In the genomic region with DNA sequence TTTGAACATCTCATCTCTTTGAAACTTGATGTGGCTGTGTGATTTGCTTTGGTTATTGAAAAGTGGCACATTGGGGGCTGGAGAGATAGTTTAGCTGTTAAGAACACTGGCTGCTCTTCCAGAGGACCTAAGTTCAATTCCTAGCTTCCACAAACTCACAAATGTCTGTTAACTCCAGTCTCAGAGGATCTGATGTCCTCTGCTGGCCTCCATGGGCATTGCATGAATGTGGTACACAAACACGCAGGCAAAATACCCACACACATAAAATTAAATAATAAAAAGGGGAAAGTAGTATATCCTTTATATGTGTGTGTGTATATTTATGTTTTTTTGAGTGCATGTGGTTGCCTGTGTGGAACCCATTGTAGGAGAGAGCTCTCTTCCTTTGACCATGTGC, we compare ENCODE assay signal across 12 mouse cellular contexts. TPM values are rescaled to one million over a fixed set of nuclear protein-coding genes. Genes with fewer than 3 reads are reported as not detected.
DNase-seq lines count a peak whose midpoint lies in the region; ATAC-seq and TF ChIP-seq lines count a peak whose summit lies in the region.
"Had no signal": no experiment of that assay in that cellular context is flagged by ENCODE, and none has a peak within 500 bp of the region (broad histone marks: within the 10 kb centered on the region; RNA-seq: fewer than 3 reads in every experiment).

No protein-coding gene starts in this region.

- no peak for TF ChIP-seq POLR2A in MEL (IDR thresholded peaks at IDR 0.05; ENCODE audit: control insufficient read depth in 1 of 2, insufficient read depth in 1 of 2, low read depth in 1 of 2, low read length in 2 of 2, poor library complexity in 1 of 2)

- H3K4me2 ChIP-seq in kidney, postnatal 0 days (ENCODE audit: low read length): no peak overlapping the region
- H3K4me2 ChIP-seq in kidney, embryonic 16.5 days (replicated peaks; ENCODE audit: low read depth, low read length): no peak overlapping the region

- no peak for ATAC-seq in kidney, postnatal 0 days (replicated peaks; ENCODE audit: low FRiP score, low read depth)
- no peak for ATAC-seq in kidney, embryonic 16.5 days (ENCODE audit: low FRiP score, low TSS enrichment)
- ATAC-seq: intestine, embryonic 16.5 days had no signal

- H3K79me2 ChIP-seq in MEL (ENCODE audit: control insufficient read depth, insufficient read depth, low read length, poor library complexity): peaks cover 58% of the 10 kb centered on the region

- no peaks in the 10 kb centered on the region; the same call in 1 of the 2 replicates for H3K36me3 ChIP-seq in kidney, postnatal 0 days (ENCODE audit: insufficient read depth, low read length)
- H3K36me3 ChIP-seq in kidney, embryonic 16.5 days (ENCODE audit: insufficient read depth, low read length): peaks cover 2% of the 10 kb centered on the region; the same call in 1 of the 2 replicates
- H3K36me3 ChIP-seq in MEL (ENCODE audit: control insufficient read depth in 1 of 2, insufficient read depth in 2 of 2, low read length in 2 of 2): peaks cover 15 to 32% of the 10 kb centered on the region in 2 experiments
- peaks cover 65% of the 10 kb centered on the region for H3K36me3 ChIP-seq in hindbrain, embryonic 10.5 days

- no peaks in the 10 kb centered on the region for H3K4me1 ChIP-seq in kidney, postnatal 0 days (replicated peaks; ENCODE audit: insufficient read depth, low read length)
- H3K4me1 ChIP-seq in kidney, embryonic 16.5 days (ENCODE audit: insufficient read depth, low read length): no peaks in the 10 kb centered on the region
- H3K4me1 ChIP-seq in MEL (ENCODE audit: control insufficient read depth in 1 of 2, insufficient read depth in 2 of 2, low read length in 2 of 2): peaks cover 0 to under 1% of the 10 kb centered on the region in 2 experiments; a peak in 1 of 4 replicates
- H3K4me1 ChIP-seq in hindbrain, embryonic 10.5 days (replicated peaks): peaks cover 5% of the 10 kb centered on the region
- H3K4me1 ChIP-seq: heart, embryonic 10.5 days had no signal

- H3K27ac ChIP-seq in kidney, postnatal 0 days: no peak overlapping the region
- H3K27ac ChIP-seq in kidney, embryonic 16.5 days (ENCODE audit: low read length): no peak overlapping the region
- H3K27ac ChIP-seq in MEL (ENCODE audit: control insufficient read depth, low read depth, low read length): no peak overlapping the region
- H3K27ac ChIP-seq in hindbrain, embryonic 10.5 days: no peak overlapping the region
- H3K27ac ChIP-seq: heart, embryonic 10.5 days had no signal

- H3K27me3 ChIP-seq in kidney, postnatal 0 days (ENCODE audit: insufficient read depth, low read length): no peaks in the 10 kb centered on the region
- no peaks in the 10 kb centered on the region for H3K27me3 ChIP-seq in kidney, embryonic 16.5 days (ENCODE audit: insufficient read depth, low read length)
- H3K27me3 ChIP-seq in MEL (ENCODE audit: control insufficient read depth in 1 of 2, insufficient read depth in 2 of 2, low read length in 2 of 2): no peaks in the 10 kb centered on the region
- no peaks in the 10 kb centered on the region for H3K27me3 ChIP-seq in hindbrain, embryonic 10.5 days (ENCODE audit: insufficient read depth, poor library complexity, severe bottlenecking)

- H3K4me3 ChIP-seq in kidney, postnatal 0 days (replicated peaks; ENCODE audit: low read depth, low read length): no peak overlapping the region
- no peak overlapping the region for H3K4me3 ChIP-seq in kidney, embryonic 16.5 days (ENCODE audit: low read length)
- H3K4me3 ChIP-seq in MEL (ENCODE audit: control insufficient read depth in 1 of 2, insufficient read depth in 1 of 2, low read depth in 2 of 2, low read length in 2 of 2): no peak overlapping the region
- no peak overlapping the region for H3K4me3 ChIP-seq in hindbrain, embryonic 10.5 days
- H3K4me3 ChIP-seq: heart, embryonic 10.5 days; myocyte had no signal

- peak; percentile 39 for TF ChIP-seq RAD21 in MEL (IDR thresholded peaks at IDR 0.05; ENCODE audit: low read depth, low read length)

- no peak for TF ChIP-seq EP300 in MEL (IDR thresholded peaks at IDR 0.05; ENCODE audit: low read depth in 1 of 2, low read length in 2 of 2)

- 85% methylated on average over 1 of the region's 1 CpGs for WGBS in kidney, postnatal 0 days
- WGBS in kidney, embryonic 16.5 days: 64% methylated on average over 1 of the region's 1 CpGs
- WGBS in hindbrain, embryonic 10.5 days: 74% methylated on average over 1 of the region's 1 CpGs

- no peak overlapping the region for H3K9ac ChIP-seq in kidney, postnatal 0 days (ENCODE audit: low read depth, low read length)
- no peak overlapping the region for H3K9ac ChIP-seq in kidney, embryonic 16.5 days (replicated peaks; ENCODE audit: low read length)
- H3K9ac ChIP-seq in MEL (ENCODE audit: control insufficient read depth, low read depth, low read length, poor library complexity, severe bottlenecking): no peak overlapping the region

- DNase-seq in kidney, postnatal 0 days (ENCODE audit: low spot score): no peak
- DNase-seq in B cell, adult 2 months: peak; percentile 43 to 49
- peak; percentile 65 for DNase-seq in MEL (ENCODE audit: low read depth, low spot score)
- peak; percentile 50 for DNase-seq in naive thymus-derived CD4-positive, alpha-beta T cell, adult 2 months (ENCODE audit: low read depth)
- no peak for DNase-seq in hindbrain, embryonic 10.5 days (ENCODE audit: low spot score)
- no peak for DNase-seq in adipocyte (ENCODE audit: low spot score)
- DNase-seq in frontal cortex, adult 2 months (ENCODE audit: extremely low spot score in 1 of 2, low spot score in 1 of 2): no peak
- DNase-seq: right cerebral cortex, postnatal 25 days had no signal

- H3K9me3 ChIP-seq in kidney, postnatal 0 days (replicated peaks; ENCODE audit: low read length): no peaks in the 10 kb centered on the region
- no peaks in the 10 kb centered on the region for H3K9me3 ChIP-seq in kidney, embryonic 16.5 days (ENCODE audit: low read length)
- no peaks in the 10 kb centered on the region for H3K9me3 ChIP-seq in MEL (replicated peaks; ENCODE audit: insufficient read depth, low read length)
- no peaks in the 10 kb centered on the region for H3K9me3 ChIP-seq in hindbrain, embryonic 10.5 days
- H3K9me3 ChIP-seq: heart, embryonic 10.5 days had no signal

- peak; percentile 51 for TF ChIP-seq CTCF in kidney, postnatal 0 days (IDR thresholded peaks at IDR 0.05; ENCODE audit: low read depth)
- peak; percentile 51 to 78 (median 65) for TF ChIP-seq CTCF in MEL (IDR thresholded peaks at IDR 0.05 in 2 of 3, conservative IDR thresholded peaks at IDR 0.05 in 1 of 3; ENCODE audit: control insufficient read depth in 1 of 3, insufficient read depth in 1 of 3, low read depth in 2 of 3, low read length in 3 of 3, poor library complexity in 1 of 3, severe bottlenecking in 1 of 3)

TF ChIP-seq in MEL, 35 proteins besides CTCF, POLR2A, EP300 and RAD21:
- TF ChIP-seq TBP (IDR thresholded peaks at IDR 0.05; ENCODE audit: low read depth, low read length) (0 out of 2 replicates have a peak, but pooled peaks have one; percentile 22), SMC3 (IDR thresholded peaks at IDR 0.05; ENCODE audit: low read depth, low read length) (peak; percentile 55), E2F4 (IDR thresholded peaks at IDR 0.05; ENCODE audit: borderline replicate concordance, low read depth, low read length) (no peak)

RNA-seq across cellular contexts. Expression of a gene that starts 10.3 kb away (rescaled TPM):
- 21.0 and 25.8 TPM in 2 replicates for polyA plus RNA-seq in kidney, postnatal 0 days (2015; fragmentation: Nextera tagmentation; extraction: Ambion mirVana)
- 40.2 and 46.6 TPM in 2 replicates for polyA plus RNA-seq in kidney, embryonic 16.5 days (2015; fragmentation: Nextera tagmentation; extraction: Ambion mirVana)
- 82.5 and 102 TPM in 2 replicates for total RNA-seq in MEL (2012; rRNA removed)
- polyA plus RNA-seq in MEL (2012; ENCODE audit: insufficient read depth in 1 of 2, insufficient read length in 2 of 2, low read depth in 1 of 2, low replicate concordance in 2 of 2, missing spikeins in 1 of 2): 100 to 1,000 TPM; 116 to 233 TPM
- polyA plus RNA-seq in hindbrain, embryonic 10.5 days (2016; fragmentation: Nextera tagmentation; extraction: Ambion mirVana): 75.6 and 93.5 TPM in 2 replicates
- polyA plus RNA-seq in frontal cortex, adult 2 months (2012; rRNA removed): 45.4 and 46.9 TPM in 2 replicates

RNA-seq across cellular contexts. Expression of a gene that starts 48.2 kb away (rescaled TPM):
- polyA plus RNA-seq in kidney, postnatal 0 days (2015; fragmentation: Nextera tagmentation; extraction: Ambion mirVana): 53.4 and 58.3 TPM in 2 replicates
- 47.0 and 49.5 TPM in 2 replicates for polyA plus RNA-seq in kidney, embryonic 16.5 days (2015; fragmentation: Nextera tagmentation; extraction: Ambion mirVana)
- total RNA-seq in MEL (2012; rRNA removed): 50.0 and 59.5 TPM in 2 replicates
- 100 to 1,000 TPM; 119 to 127 TPM for polyA plus RNA-seq in MEL (2012; ENCODE audit: insufficient read depth in 1 of 2, insufficient read length in 2 of 2, low read depth in 1 of 2, low replicate concordance in 2 of 2, missing spikeins in 1 of 2)
- polyA plus RNA-seq in hindbrain, embryonic 10.5 days (2016; fragmentation: Nextera tagmentation; extraction: Ambion mirVana): 52.2 and 52.3 TPM in 2 replicates
- 51.1 and 56.2 TPM in 2 replicates for polyA plus RNA-seq in frontal cortex, adult 2 months (2012; rRNA removed)

Comparison
In these comparisons a context has a peak if more than half of its experiments do, and no peak if none do; other contexts are left out.
1. DNase-seq: peak in B cell, adult 2 months (2 of 2), MEL (single experiment) and naive thymus-derived CD4-positive, alpha-beta T cell, adult 2 months (single experiment); none in kidney, postnatal 0 days (single experiment), hindbrain, embryonic 10.5 days (single experiment), adipocyte (single experiment) and frontal cortex, adult 2 months (0 of 2).